Mouse (Mus musculus): ENCODE data around the gene Inhbc. TPM values are rescaled to one million over a fixed set of nuclear protein-coding genes. Genes with fewer than 3 reads are reported as not detected.
A peak's percentile ranks its signal among the peaks of the same experiment; 100 is the strongest.

Inhbc gene
- total and polyA plus RNA-seq, 2 experiments from 2014 or later = not detected

GRCm38 (mm10) chr10:127351719-127352118, 18.5 kb downstream of the Inhbc start:
- DNase-seq (ENCODE audit: low spot score) (no peak), ATAC-seq (ENCODE audit: insufficient read depth, low read depth) (no peak)
- no peak for TF ChIP-seq EP300 (IDR thresholded peaks at IDR 0.05; ENCODE audit: low read depth)
- TF ChIP-seq CTCF (IDR thresholded peaks at IDR 0.05; ENCODE audit: low read depth) = no peak
- H3K4me1 ChIP-seq (ENCODE audit: control insufficient read depth, insufficient read depth) = 0 out of 2 replicates have a peak, but pooled peaks cover 7% of the 10 kb centered on the region
- no peak overlapping the region for H3K27ac ChIP-seq (ENCODE audit: low read depth)
- H3K9ac ChIP-seq (replicated peaks; ENCODE audit: low read depth, low read length) = no peak overlapping the region
- 60% methylated on average over 8 of the region's 8 CpGs for WGBS
- no peaks in the 10 kb centered on the region for H3K36me3 ChIP-seq (replicated peaks; ENCODE audit: control insufficient read depth, insufficient read depth, low read length)
- H3K9me3 ChIP-seq (replicated peaks; ENCODE audit: control insufficient read depth, low read length) = no peaks in the 10 kb centered on the region
- H3K4me3 ChIP-seq (ENCODE audit: low read depth, low read length) = no peak overlapping the region
- H3K4me2 ChIP-seq (ENCODE audit: low read depth, low read length) = no peak overlapping the region
- H3K27me3 ChIP-seq (ENCODE audit: control insufficient read depth, insufficient read depth, low read length) = no peaks in the 10 kb centered on the region

GRCm38 (mm10) chr10:127351285-127351595, 19.0 kb downstream of the Inhbc start:
- Histone ChIP-seq H3K4me2 (ENCODE audit: low read depth, low read length) (no peak overlapping the region), H3K9ac (replicated peaks; ENCODE audit: low read depth, low read length) (no peak overlapping the region)
- no peak for TF ChIP-seq CTCF (IDR thresholded peaks at IDR 0.05; ENCODE audit: low read depth)
- no peak for TF ChIP-seq EP300 (IDR thresholded peaks at IDR 0.05; ENCODE audit: low read depth)

GRCm38 (mm10) chr10:127350594-127351284, 19.5 kb downstream of the Inhbc start:
- DNase-seq (ENCODE audit: low spot score) = peak; percentile 44
- Histone ChIP-seq H3K36me3 (replicated peaks; ENCODE audit: control insufficient read depth, insufficient read depth, low read length) (no peaks in the 10 kb centered on the region), H3K27ac (ENCODE audit: low read depth) (no peak overlapping the region), H3K4me2 (ENCODE audit: low read depth, low read length) (peak overlapping the region; percentile 48), H3K9me3 (replicated peaks; ENCODE audit: control insufficient read depth, low read length) (no peaks in the 10 kb centered on the region), H3K4me3 (ENCODE audit: low read depth, low read length) (peak overlapping the region; percentile 10; the same call in 1 of the 2 replicates), H3K9ac (replicated peaks; ENCODE audit: low read depth, low read length) (peak overlapping the region; percentile 21; the same call in 1 of the 2 replicates), H3K4me1 (ENCODE audit: control insufficient read depth, insufficient read depth) (0 out of 2 replicates have a peak, but pooled peaks cover 7% of the 10 kb centered on the region), H3K27me3 (ENCODE audit: control insufficient read depth, insufficient read depth, low read length) (no peaks in the 10 kb centered on the region)
- WGBS = 12% methylated on average over 24 of the region's 24 CpGs
- peak; percentile 58; the same call in 1 of the 2 replicates for ATAC-seq (ENCODE audit: insufficient read depth, low read depth)
- TF ChIP-seq EP300 (IDR thresholded peaks at IDR 0.05; ENCODE audit: low read depth) (no peak), CTCF (IDR thresholded peaks at IDR 0.05; ENCODE audit: low read depth) (peak; percentile 91)

More at GRCm38 (mm10) chr10:127351285-127351595, 19.0 kb downstream of the Inhbc start:
- Histone ChIP-seq H3K9me3 (replicated peaks; ENCODE audit: control insufficient read depth, low read length) (no peaks in the 10 kb centered on the region), H3K36me3 (replicated peaks; ENCODE audit: control insufficient read depth, insufficient read depth, low read length) (no peaks in the 10 kb centered on the region), H3K27ac (ENCODE audit: low read depth) (no peak overlapping the region), H3K27me3 (ENCODE audit: control insufficient read depth, insufficient read depth, low read length) (no peaks in the 10 kb centered on the region), H3K4me3 (ENCODE audit: low read depth, low read length) (no peak overlapping the region), H3K4me1 (ENCODE audit: control insufficient read depth, insufficient read depth) (0 out of 2 replicates have a peak, but pooled peaks cover 7% of the 10 kb centered on the region)
- whole genome bisulfite sequencing = 76% methylated on average over 8 of the region's 8 CpGs
- DNase-seq (ENCODE audit: low spot score) (no peak), ATAC-seq (ENCODE audit: insufficient read depth, low read depth) (no peak)

DNA sequence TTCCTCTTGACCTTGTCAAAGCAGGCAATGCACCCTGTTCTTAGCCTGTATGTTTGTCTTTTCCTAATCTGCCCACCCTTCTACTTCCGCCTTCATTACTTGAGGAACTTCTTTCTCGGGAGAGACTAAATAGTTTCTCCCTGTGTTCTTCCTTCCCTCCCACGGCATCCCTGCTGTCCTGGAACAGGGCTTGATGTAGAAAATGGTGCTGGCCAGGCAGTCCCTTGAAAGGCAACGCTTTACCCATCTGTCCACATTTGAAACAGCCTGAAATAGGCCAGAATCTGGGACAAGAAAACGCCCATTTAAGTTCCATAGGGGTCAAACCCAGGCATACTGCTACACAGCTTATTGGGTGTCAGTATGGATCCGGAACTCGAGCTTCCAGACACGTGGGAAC, 20.4 kb downstream of the Inhbc start:
- Histone ChIP-seq H3K4me3 (ENCODE audit: low read depth, low read length) (no peak overlapping the region), H3K27me3 (ENCODE audit: control insufficient read depth, insufficient read depth, low read length) (no peaks in the 10 kb centered on the region), H3K36me3 (replicated peaks; ENCODE audit: control insufficient read depth, insufficient read depth, low read length) (no peaks in the 10 kb centered on the region), H3K9me3 (replicated peaks; ENCODE audit: control insufficient read depth, low read length) (no peaks in the 10 kb centered on the region), H3K4me2 (ENCODE audit: low read depth, low read length) (no peak overlapping the region), H3K27ac (ENCODE audit: low read depth) (no peak overlapping the region), H3K4me1 (ENCODE audit: control insufficient read depth, insufficient read depth) (0 out of 2 replicates have a peak, but pooled peaks cover 7% of the 10 kb centered on the region), H3K9ac (replicated peaks; ENCODE audit: low read depth, low read length) (no peak overlapping the region)
- DNase-seq (ENCODE audit: low spot score) = no peak
- WGBS = 71% methylated on average over 8 of the region's 8 CpGs
- no peak for ATAC-seq (ENCODE audit: insufficient read depth, low read depth)
- TF ChIP-seq EP300 (IDR thresholded peaks at IDR 0.05; ENCODE audit: low read depth) = no peak
- no peak for TF ChIP-seq CTCF (IDR thresholded peaks at IDR 0.05; ENCODE audit: low read depth)

DNA sequence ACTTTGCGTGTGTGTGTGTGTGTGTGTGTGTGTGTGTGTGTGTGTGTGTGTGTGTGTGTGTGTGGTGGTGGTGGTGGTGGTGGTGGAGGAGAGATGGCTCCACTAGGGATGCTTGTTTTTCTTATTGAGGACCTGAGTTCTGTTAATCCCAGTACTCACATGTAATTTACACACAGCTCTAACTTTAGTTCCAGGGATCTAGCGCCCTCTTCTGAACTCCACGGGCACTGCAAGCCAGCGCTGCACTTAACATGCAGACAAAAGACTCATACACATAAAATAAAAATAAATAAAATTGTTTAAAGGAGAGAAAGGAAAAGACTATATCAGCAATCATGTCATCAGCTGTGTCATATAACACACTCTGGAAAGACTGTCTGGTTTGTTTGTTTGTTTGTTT, 21.3 kb downstream of the Inhbc start:
- no peaks in the 10 kb centered on the region for H3K9me3 ChIP-seq (replicated peaks; ENCODE audit: control insufficient read depth, low read length)
- H3K4me3 ChIP-seq (ENCODE audit: low read depth, low read length) = no peak overlapping the region
- H3K4me2 ChIP-seq (ENCODE audit: low read depth, low read length) = no peak overlapping the region
- TF ChIP-seq EP300 (IDR thresholded peaks at IDR 0.05; ENCODE audit: low read depth) = no peak
- no peak for TF ChIP-seq CTCF (IDR thresholded peaks at IDR 0.05; ENCODE audit: low read depth)
- no peaks in the 10 kb centered on the region for H3K4me1 ChIP-seq (ENCODE audit: control insufficient read depth, insufficient read depth)
- H3K27ac ChIP-seq (ENCODE audit: low read depth) = no peak overlapping the region
- no peak for ATAC-seq (ENCODE audit: insufficient read depth, low read depth)
- H3K9ac ChIP-seq (replicated peaks; ENCODE audit: low read depth, low read length) = no peak overlapping the region
- no peaks in the 10 kb centered on the region for H3K36me3 ChIP-seq (replicated peaks; ENCODE audit: control insufficient read depth, insufficient read depth, low read length)
- 53% methylated on average over 4 of the region's 4 CpGs for WGBS
- DNase-seq (ENCODE audit: low spot score) = no peak
- H3K27me3 ChIP-seq (ENCODE audit: control insufficient read depth, insufficient read depth, low read length) = no peaks in the 10 kb centered on the region

All from heart, postnatal 0 days (tissue).